Mouse (Mus musculus) heart, embryonic 12.5 days (tissue): Measurements from ENCODE around the gene Cyb5rl. TPM values are rescaled to one million over a fixed set of nuclear protein-coding genes. Genes with fewer than 3 reads are reported as not detected.
A peak's percentile ranks its signal among the peaks of the same experiment; 100 is the strongest.

Experiments
- ATAC-seq: fragments of 200-750 bp; cut with Nextera tagmentation; 2 replicates; pipeline ENCODE4 v1.8.0; 2017; ENCODE audit warnings: moderate TSS enrichment, moderate library complexity; ENCODE audit not compliant: insufficient number of reproducible peaks, low FRiP score
- H3K27ac ChIP-seq: fragments of 300-500 bp; sonication (generic); 2 replicates; pipeline ENCODE4 v1.5.1; 2016; ENCODE audit warnings: mild to moderate bottlenecking, moderate library complexity; ENCODE audit not compliant: poor library complexity, severe bottlenecking
- H3K27me3 ChIP-seq: fragments of 300-500 bp; sonication (generic); replicated peaks from 2 replicates; pipeline ENCODE4 v1.6.1; 2016; ENCODE audit warnings: mild to moderate bottlenecking, moderate library complexity
- H3K36me3 ChIP-seq: fragments of 300-500 bp; sonication (generic); 2 replicates; pipeline ENCODE4 v1.6.1; 2016; ENCODE audit warnings: mild to moderate bottlenecking, moderate library complexity
- H3K4me1 ChIP-seq: fragments of 300-500 bp; sonication (generic); replicated peaks from 2 replicates; pipeline ENCODE4 v1.6.1; 2016; ENCODE audit warnings: mild to moderate bottlenecking
- H3K4me2 ChIP-seq: fragments of 300-500 bp; sonication (generic); 2 replicates; pipeline ENCODE4 v1.6.1; 2016; ENCODE audit warnings: mild to moderate bottlenecking, moderate library complexity
- H3K4me3 ChIP-seq: fragments of 300-500 bp; sonication (generic); 2 replicates; pipeline ENCODE4 v1.5.1; 2016; ENCODE audit warnings: mild to moderate bottlenecking
- H3K9ac ChIP-seq: fragments of 300-500 bp; sonication (generic); 2 replicates; pipeline ENCODE4 v1.6.1; 2016; ENCODE audit warnings: mild to moderate bottlenecking, moderate library complexity
- H3K9me3 ChIP-seq: fragments of 300-500 bp; sonication (generic); replicated peaks from 2 replicates; pipeline ENCODE4 v1.6.1; 2016; ENCODE audit warnings: mild to moderate bottlenecking, moderate library complexity
- WGBS: fragments of 180-500 bp; shearing (Covaris S2); methylation state at CpG from one replicate; pipeline ENCODE4 v1.1.7; 2016; 5-methylcytosine and 5-hydroxymethylcytosine counted together
- polyA plus RNA-seq: library from polyadenylated mRNA; unstranded; fragments of >200 nt; fragmentation: Nextera tagmentation; extraction: Ambion mirVana; gene quantifications from 2 replicates; pipeline ENCODE4 v1.2.1, GENCODE M21; 2016

Cyb5rl gene
- polyA plus RNA-seq, 1 experiment from 2014 or later, result 4.5 TPM

DNA sequence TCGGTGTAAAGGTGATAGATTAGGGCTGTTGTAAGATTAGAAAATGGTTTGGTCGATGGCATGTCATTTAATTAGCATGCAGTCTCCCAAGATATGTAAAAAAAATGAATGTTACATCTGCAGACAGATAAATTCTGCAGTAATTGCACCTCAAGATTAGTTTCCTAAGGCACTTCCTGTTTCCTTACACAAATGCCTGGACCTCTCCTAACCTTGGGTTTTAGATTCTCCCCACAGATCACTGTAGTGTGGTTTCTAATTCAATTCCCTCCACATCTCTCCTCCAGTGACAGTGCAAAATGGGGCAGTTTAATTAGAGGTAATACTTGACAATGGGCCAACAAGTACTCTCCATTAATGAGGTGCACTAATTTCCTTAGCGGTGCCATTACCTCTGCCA, 3.6 kb upstream of the Cyb5rl start:
- Histone ChIP-seq H3K36me3 (peaks cover 61% of the 10 kb centered on the region), H3K27me3 (no peaks in the 10 kb centered on the region), H3K9me3 (no peaks in the 10 kb centered on the region), H3K4me3 (no peak overlapping the region), H3K9ac (no peak overlapping the region), H3K27ac (no peak overlapping the region), H3K4me2 (no peak overlapping the region), H3K4me1 (peaks cover 13% of the 10 kb centered on the region)
- no peak for ATAC-seq
- WGBS, result 87% methylated on average over 3 of the region's 3 CpGs

DNA sequence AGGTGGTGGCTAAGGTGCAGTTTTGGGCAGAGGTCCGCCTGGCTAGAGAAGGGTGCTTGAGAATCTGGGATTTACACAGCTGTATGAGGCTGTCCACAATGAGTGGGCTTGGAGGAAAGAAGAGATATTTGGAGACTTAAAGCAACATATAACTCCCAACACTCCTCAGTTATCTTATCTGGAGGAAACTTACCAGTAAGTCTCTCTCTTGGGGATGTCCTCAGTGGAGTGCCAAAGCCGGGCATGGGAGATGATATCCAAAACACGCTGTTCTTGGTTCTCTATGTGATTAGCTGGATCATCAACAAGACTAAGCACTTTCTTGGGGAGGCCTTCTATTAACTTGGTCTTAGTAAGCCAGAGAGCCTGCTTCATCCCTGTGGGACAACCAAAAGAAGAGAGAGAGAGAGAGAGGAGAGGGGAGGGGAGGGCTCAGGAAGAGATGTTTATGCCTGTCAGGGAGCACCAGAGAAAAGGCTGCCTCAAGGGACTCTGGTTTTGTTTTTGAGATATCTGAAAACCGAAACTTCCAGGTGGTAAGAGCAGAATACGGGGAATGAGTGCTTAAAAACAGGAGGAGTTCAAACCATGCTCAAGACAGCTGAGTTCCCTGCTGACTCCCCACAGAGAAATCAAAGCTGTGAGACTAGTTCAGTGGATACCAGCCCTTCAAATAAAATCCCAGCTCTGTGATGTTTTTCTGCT, 2.2 kb upstream of the Cyb5rl start:
- H3K27ac ChIP-seq, result no peak overlapping the region
- no peak overlapping the region for H3K4me3 ChIP-seq
- WGBS, result 76% methylated on average over 5 of the region's 5 CpGs
- 0 out of 2 replicates have a peak, but pooled peaks cover under 1% of the 10 kb centered on the region for H3K27me3 ChIP-seq
- H3K9ac ChIP-seq, result no peak overlapping the region
- H3K36me3 ChIP-seq, result peaks cover 49% of the 10 kb centered on the region
- H3K9me3 ChIP-seq, result no peaks in the 10 kb centered on the region
- no peak for ATAC-seq
- H3K4me1 ChIP-seq, result peaks cover 13% of the 10 kb centered on the region
- no peak overlapping the region for H3K4me2 ChIP-seq

DNA sequence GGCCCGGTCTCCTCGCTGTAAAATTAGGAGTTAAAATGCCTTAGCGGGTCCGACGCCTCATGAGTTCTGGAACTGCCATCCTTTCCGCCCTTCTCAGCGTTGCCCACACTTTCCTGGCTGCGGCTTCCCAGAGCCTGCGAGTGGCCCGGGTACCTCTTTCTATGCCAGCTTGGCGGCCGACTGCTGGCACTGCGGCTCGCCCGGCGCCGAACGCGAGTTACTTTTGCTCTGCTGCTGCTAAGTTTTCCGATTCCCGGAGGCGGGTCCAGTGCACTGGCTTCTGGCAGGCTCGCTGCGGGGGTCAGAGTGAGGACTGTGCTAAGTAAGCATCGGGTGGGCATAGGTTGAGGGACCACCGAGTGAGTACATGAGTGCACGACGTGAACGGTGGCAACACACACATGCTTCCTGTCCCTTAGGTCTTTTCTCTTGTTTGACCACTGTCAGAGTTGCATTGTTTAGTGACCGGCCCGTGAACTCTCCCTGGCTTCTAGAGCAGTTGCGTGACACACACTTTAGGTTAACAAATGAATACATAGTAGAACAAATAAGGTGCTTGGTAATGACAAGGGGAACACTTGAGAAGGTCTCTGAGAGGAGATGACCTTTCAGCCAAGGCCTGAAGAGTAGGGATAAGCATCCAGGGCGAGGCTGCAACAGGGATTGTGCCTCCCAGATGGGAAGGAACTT, 508 bp downstream of the Cyb5rl start:
- Histone ChIP-seq H3K9me3 (no peaks in the 10 kb centered on the region), H3K27ac (no peak overlapping the region), H3K27me3 (peaks cover 10% of the 10 kb centered on the region; the same call in 1 of the 2 replicates), H3K9ac (peak overlapping the region; percentile 79), H3K4me2 (peak overlapping the region; percentile 96), H3K36me3 (peaks cover 24% of the 10 kb centered on the region), H3K4me3 (peak overlapping the region; percentile 92), H3K4me1 (peaks cover 13% of the 10 kb centered on the region)
- 3% methylated on average over 33 of the region's 33 CpGs for WGBS
- ATAC-seq, result peak; percentile 44; the same call in 1 of the 2 replicates

DNA sequence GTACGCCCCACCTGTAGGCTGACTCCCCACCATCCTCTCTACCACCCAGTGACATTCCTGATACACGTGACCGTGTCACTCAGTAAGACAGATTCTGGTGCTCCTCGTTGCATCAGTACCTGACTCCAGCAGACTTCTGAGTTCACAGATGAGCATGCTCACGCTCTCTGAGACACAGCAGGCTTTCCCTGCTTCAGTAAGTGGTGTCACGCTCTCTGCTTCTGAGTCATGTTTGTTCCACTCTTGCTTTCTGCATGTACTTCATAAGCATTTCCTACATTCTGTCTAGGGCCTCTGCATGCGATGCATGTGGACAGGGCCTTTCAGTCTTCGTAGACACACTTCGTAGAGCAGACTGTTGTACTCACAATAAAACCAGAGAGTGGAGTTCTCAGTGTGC, 5.6 kb downstream of the Cyb5rl start:
- 82% methylated on average over 9 of the region's 9 CpGs for WGBS
- no peak overlapping the region for H3K4me3 ChIP-seq
- H3K9me3 ChIP-seq, result no peaks in the 10 kb centered on the region
- no peak overlapping the region for H3K27ac ChIP-seq
- no peak for ATAC-seq
- H3K4me1 ChIP-seq, result peaks cover 10% of the 10 kb centered on the region
- H3K9ac ChIP-seq, result no peak overlapping the region
- peaks cover 10% of the 10 kb centered on the region; the same call in 1 of the 2 replicates for H3K27me3 ChIP-seq
- no peak overlapping the region for H3K4me2 ChIP-seq
- H3K36me3 ChIP-seq, result no peaks in the 10 kb centered on the region

DNA sequence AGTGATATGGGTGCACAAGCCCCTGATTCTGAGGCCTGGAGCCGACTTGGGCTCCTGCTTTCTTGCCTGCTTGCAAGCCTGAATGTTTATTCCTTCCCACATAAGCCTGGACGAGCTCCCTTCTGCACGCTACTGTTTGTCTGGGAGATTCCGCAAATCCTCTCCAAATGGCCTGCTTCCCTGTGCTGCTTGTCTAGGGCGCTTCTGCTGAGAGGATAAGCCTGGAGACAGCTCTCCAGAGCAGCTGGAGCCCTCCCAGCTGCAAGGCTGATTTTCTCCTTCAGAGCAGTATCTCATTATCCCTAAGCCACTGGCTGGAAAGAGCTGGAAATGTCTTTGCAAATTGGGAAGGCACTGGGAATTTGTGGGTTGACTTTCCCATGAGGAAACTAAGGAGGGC, 8.7 kb downstream of the Cyb5rl start:
- Histone ChIP-seq H3K9ac (no peak overlapping the region), H3K27ac (no peak overlapping the region)
- WGBS, result 62% methylated on average over 5 of the region's 5 CpGs

DNA sequence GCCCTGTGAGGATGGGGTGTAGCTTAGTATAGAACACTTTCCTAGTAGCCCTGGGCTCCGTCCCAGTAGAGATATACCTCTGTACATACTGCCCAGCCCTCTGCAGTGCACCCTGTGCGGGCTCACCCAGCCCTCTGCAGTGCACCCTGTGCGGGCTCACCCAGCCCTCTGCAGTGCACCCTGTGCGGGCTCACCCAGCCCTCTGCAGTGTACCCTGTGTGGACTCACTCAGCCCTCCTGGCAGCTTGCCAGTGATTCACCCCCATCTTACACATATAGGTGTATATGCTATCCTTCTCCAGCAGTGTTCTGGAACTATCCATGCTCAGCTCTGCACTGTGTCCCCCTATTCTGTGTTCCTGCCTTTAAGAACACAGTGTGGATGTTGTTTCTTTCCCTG, 12.1 kb downstream of the Cyb5rl start:
- Histone ChIP-seq H3K27me3 (no peaks in the 10 kb centered on the region), H3K9me3 (no peaks in the 10 kb centered on the region), H3K4me1 (peaks cover 17% of the 10 kb centered on the region), H3K9ac (no peak overlapping the region), H3K36me3 (no peaks in the 10 kb centered on the region), H3K4me3 (no peak overlapping the region), H3K4me2 (no peak overlapping the region), H3K27ac (no peak overlapping the region)
- ATAC-seq, result no peak
- WGBS, result 85% methylated on average over 4 of the region's 4 CpGs

More for the DNA sequence above, 8.7 kb downstream of the Cyb5rl start:
- Histone ChIP-seq H3K4me1 (peaks cover 11% of the 10 kb centered on the region), H3K4me3 (no peak overlapping the region), H3K27me3 (peaks cover 2% of the 10 kb centered on the region; the same call in 1 of the 2 replicates), H3K4me2 (no peak overlapping the region), H3K9me3 (no peaks in the 10 kb centered on the region), H3K36me3 (no peaks in the 10 kb centered on the region)
- ATAC-seq, result no peak

DNA sequence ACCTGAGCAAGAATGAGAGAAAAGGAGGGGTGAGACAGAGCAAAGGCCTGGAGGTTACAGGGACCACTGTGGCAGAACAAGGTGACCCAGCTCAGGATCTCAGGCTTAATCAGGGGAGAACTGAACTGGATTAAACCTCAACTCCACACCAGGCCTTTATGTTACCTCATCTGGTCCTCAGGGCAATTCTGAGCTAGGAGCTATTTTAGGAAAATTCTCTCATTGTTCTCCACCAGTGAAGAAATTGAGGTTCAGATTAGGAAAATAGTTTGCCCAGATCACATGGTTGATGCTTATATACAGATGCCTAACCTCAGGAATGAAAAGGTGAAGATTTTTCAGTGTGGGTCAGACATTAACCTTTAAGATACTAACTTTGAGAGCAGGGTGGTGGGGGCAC, 12.9 kb downstream of the Cyb5rl start:
- H3K36me3 ChIP-seq, result no peaks in the 10 kb centered on the region
- ATAC-seq, result no peak
- no peaks in the 10 kb centered on the region for H3K9me3 ChIP-seq
- no peak overlapping the region for H3K27ac ChIP-seq
- peaks cover 21% of the 10 kb centered on the region for H3K4me1 ChIP-seq
- H3K4me3 ChIP-seq, result no peak overlapping the region
- H3K9ac ChIP-seq, result no peak overlapping the region
- H3K4me2 ChIP-seq, result no peak overlapping the region
- no peaks in the 10 kb centered on the region for H3K27me3 ChIP-seq

DNA sequence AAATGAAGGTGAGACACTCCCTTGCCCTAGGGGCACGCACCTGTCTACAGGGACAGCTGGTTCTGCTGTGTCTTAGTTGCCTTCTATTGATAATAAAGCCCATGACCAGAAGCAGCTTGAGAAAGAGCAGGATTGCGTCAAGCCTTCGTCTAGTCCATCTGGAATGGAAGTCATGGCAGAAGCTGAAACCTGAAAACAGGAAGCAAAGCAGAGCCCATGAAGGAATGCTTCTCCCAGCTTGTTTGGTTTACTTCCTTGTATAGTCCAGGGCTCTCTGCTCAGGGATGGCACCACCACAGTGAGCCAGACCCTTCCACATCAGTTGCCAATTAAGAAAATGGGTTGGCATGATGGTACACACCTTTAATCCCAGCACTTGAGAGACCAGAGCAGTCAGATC, 15.4 kb downstream of the Cyb5rl start:
- peaks cover 27% of the 10 kb centered on the region for H3K4me1 ChIP-seq
- no peak overlapping the region for H3K27ac ChIP-seq
- H3K27me3 ChIP-seq, result no peaks in the 10 kb centered on the region
- ATAC-seq, result no peak
- no peak overlapping the region for H3K4me3 ChIP-seq
- H3K36me3 ChIP-seq, result no peaks in the 10 kb centered on the region
- no peak overlapping the region for H3K9ac ChIP-seq
- WGBS, result 81% methylated on average over 3 of the region's 3 CpGs
- no peaks in the 10 kb centered on the region for H3K9me3 ChIP-seq
- H3K4me2 ChIP-seq, result no peak overlapping the region

DNA sequence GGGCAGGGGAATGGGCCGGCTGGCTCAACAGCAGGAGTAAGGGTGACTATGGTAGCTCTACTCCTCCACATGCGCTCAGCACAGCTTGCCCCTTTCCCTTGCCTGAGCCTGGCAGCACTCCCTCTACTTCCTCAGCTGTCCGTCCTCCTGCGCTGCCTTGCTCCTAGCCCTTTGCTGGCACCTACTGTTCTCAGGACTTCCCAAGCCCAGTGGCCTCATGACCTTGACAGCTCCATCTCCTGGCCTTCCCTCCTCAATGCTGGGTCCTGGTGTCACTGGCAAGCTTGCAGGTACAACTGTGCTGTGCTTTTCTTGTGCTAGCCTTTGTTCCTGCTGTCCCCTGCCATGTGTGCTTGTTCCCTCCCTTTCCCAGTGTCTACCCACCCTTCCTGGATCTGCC, 16.3 kb downstream of the Cyb5rl start:
- no peaks in the 10 kb centered on the region for H3K36me3 ChIP-seq

DNA sequence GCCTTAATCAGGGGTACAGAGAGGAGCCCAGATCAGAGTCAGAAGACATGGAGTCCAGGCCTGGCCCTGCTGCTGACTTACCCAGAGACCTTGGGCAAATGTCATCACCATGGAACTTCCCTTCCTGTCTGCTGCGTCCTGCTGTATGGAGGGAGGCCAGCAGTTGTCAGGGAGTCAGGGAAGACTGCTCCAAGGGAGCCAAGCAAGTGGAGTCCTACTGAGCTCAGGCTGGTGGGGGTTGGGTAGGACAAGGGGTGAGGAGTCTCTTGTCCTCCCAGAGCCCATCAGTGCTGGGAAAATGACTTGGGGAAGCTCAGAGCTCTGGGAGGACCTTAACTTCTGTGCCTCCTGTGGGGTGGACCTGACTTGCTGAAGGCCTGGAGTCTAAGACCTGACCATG, 17.6 kb downstream of the Cyb5rl start:
- peak; percentile 37; the same call in 1 of the 2 replicates for ATAC-seq
- WGBS, result 9% methylated on average over 1 of the region's 1 CpGs
- Histone ChIP-seq H3K9me3 (no peaks in the 10 kb centered on the region), H3K36me3 (no peaks in the 10 kb centered on the region), H3K27me3 (no peaks in the 10 kb centered on the region), H3K27ac (no peak overlapping the region), H3K9ac (no peak overlapping the region), H3K4me1 (peaks cover 27% of the 10 kb centered on the region), H3K4me2 (no peak overlapping the region), H3K4me3 (no peak overlapping the region)

More for the DNA sequence above, 16.3 kb downstream of the Cyb5rl start:
- Histone ChIP-seq H3K27me3 (no peaks in the 10 kb centered on the region), H3K27ac (no peak overlapping the region), H3K9ac (no peak overlapping the region), H3K9me3 (no peaks in the 10 kb centered on the region), H3K4me3 (no peak overlapping the region), H3K4me2 (no peak overlapping the region), H3K4me1 (peaks cover 27% of the 10 kb centered on the region)
- WGBS, result 81% methylated on average over 4 of the region's 4 CpGs
- ATAC-seq, result no peak

DNA sequence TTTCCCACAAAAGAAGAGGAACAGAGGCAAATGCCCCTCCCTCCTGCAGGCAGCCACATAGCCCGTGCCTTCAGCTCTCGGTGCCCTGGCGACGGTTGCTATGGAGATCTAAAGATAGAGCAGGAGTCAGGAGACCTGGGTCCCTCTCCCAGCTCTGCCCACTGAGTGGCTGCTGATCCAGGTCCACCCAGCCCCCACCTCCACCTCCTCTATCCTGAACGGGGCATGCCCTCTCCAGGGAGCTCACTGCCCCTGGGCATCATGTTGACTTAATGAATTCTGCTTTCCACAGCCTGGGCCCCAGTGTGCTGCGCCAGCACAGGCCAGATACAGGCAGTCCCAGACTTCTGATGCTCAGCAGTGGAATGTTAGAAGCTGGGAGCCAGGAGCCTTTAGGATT, 18.1 kb downstream of the Cyb5rl start:
- 12% methylated on average over 6 of the region's 6 CpGs for WGBS
- Histone ChIP-seq H3K4me2 (no peak overlapping the region), H3K4me1 (peaks cover 27% of the 10 kb centered on the region), H3K27ac (no peak overlapping the region), H3K4me3 (no peak overlapping the region), H3K36me3 (no peaks in the 10 kb centered on the region), H3K9ac (no peak overlapping the region), H3K27me3 (no peaks in the 10 kb centered on the region), H3K9me3 (no peaks in the 10 kb centered on the region)
- peak; percentile 51 for ATAC-seq
